Mouse (Mus musculus) heart, adult 2 months (tissue): Measurements from ENCODE around the gene Tst. TPM values are rescaled to one million over a fixed set of nuclear protein-coding genes. Genes with fewer than 3 reads are reported as not detected.

Experiments
- DNase-seq, 2 experiments: peaks; one replicate each; pipeline ENCODE4 v3.0.0; 2021
- H3K27ac ChIP-seq: fragments of 200-600 bp; 2 replicates; pipeline ENCODE4 v1.8.1; 2022
- H3K27me3 ChIP-seq: fragments of 200-500 bp; 2 replicates; pipeline ENCODE4 v1.6.1; 2012; ENCODE audit warnings: mild to moderate bottlenecking, low read length, inconsistent platforms, mixed read lengths; ENCODE audit not compliant: control insufficient read depth, insufficient read depth
- H3K36me3 ChIP-seq: fragments of 200-500 bp; 2 replicates; pipeline ENCODE4 v1.6.1; 2012; ENCODE audit warnings: low read length, inconsistent platforms; ENCODE audit not compliant: control insufficient read depth, insufficient read depth
- H3K4me1 ChIP-seq: fragments of 200-500 bp; 2 replicates; pipeline ENCODE4 v1.6.1; 2011; ENCODE audit warnings: low read length; ENCODE audit not compliant: control insufficient read depth, insufficient read depth
- H3K4me3 ChIP-seq: fragments of 200-600 bp; 2 replicates; pipeline ENCODE4 v1.8.1; 2022
- H3K79me2 ChIP-seq: fragments of 200-500 bp; replicated peaks from 2 replicates; pipeline ENCODE4 v1.6.1; 2012; ENCODE audit warnings: mild to moderate bottlenecking, inconsistent platforms, low read length, moderate library complexity, mixed read lengths; ENCODE audit not compliant: control insufficient read depth, insufficient read depth
- H3K9ac ChIP-seq: fragments of 200-500 bp; 2 replicates; pipeline ENCODE4 v1.6.1; 2012; ENCODE audit warnings: low read depth, mild to moderate bottlenecking, control low read depth, inconsistent platforms, low read length, mixed read lengths
- CTCF ChIP-seq: fragments of 200-600 bp; IDR thresholded peaks from 2 replicates; pipeline ENCODE4 v1.8.1; 2022; ENCODE audit warnings: antibody characterized with exemption, mild to moderate bottlenecking, moderate library complexity
- EP300 ChIP-seq: fragments of 200-500 bp; IDR thresholded peaks from 2 replicates; pipeline ENCODE4 v1.6.1; 2011; ENCODE audit warnings: low read depth, low read length, control low read depth; ENCODE audit not compliant: insufficient read depth
- POLR2A ChIP-seq: fragments of 200-500 bp; IDR thresholded peaks from 2 replicates; pipeline ENCODE4 v1.6.1; 2011; ENCODE audit warnings: mild to moderate bottlenecking, low read depth, low read length, control low read depth; ENCODE audit not compliant: insufficient read depth
- WGBS: fragments of 180-500 bp; shearing (Covaris S2); methylation state at CpG from one replicate; pipeline ENCODE4 v1.1.7; 2018; 5-methylcytosine and 5-hydroxymethylcytosine counted together
- intact Hi-C: fragments of 180-260 bp; cut with DNase I; formaldehyde crosslinking; loops from one replicate; pipeline ENCODE4 v1.15.1; 2025
- polyA plus RNA-seq: library from polyadenylated mRNA; depleted of rRNA; stranded (reverse); fragments of >200 nt; gene quantifications from 2 replicates; pipeline ENCODE4 v1.2.3, GENCODE M21; 2012
- total RNA-seq, 2 experiments: library from RNA; stranded (reverse); gene quantifications; 2 replicates each; pipeline ENCODE4 v1.2.3; 2021

Tst gene
- total and polyA plus RNA-seq, 3 experiments = 19.1 to 41.7 (median 23.2) TPM

DNA sequence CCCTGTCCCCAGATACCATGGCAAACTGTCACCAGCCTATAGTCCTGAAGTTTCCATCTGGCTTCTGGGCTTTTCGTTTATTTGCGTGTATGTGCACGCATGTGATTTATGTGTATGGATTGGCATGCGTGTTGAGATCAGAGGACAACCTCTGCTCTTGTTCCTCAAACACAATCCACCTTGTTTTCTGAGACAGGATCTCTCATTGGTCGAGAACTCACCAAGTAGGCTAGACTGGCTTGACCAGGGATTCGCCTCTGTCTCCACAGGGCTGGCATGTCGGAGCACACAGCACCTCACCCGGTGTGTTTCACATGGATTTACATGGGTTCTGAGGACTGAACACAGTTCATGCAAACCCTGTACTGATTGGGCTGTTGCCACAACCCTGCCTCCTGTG lies 8.4 kb upstream of the Tst start:
- 94% methylated on average over 8 of the region's 8 CpGs for WGBS
- Histone ChIP-seq H3K36me3 (no peaks in the 10 kb centered on the region), H3K27ac (no peak overlapping the region), H3K4me3 (no peak overlapping the region), H3K4me1 (peaks cover 2% of the 10 kb centered on the region; the same call in 1 of the 2 replicates), H3K9ac (no peak overlapping the region), H3K27me3 (no peaks in the 10 kb centered on the region), H3K79me2 (no peaks in the 10 kb centered on the region)
- no peak for TF ChIP-seq CTCF
- no peak for TF ChIP-seq POLR2A
- TF ChIP-seq EP300 = no peak
- no peak for DNase-seq
- intact Hi-C loops = no loop called here

DNA sequence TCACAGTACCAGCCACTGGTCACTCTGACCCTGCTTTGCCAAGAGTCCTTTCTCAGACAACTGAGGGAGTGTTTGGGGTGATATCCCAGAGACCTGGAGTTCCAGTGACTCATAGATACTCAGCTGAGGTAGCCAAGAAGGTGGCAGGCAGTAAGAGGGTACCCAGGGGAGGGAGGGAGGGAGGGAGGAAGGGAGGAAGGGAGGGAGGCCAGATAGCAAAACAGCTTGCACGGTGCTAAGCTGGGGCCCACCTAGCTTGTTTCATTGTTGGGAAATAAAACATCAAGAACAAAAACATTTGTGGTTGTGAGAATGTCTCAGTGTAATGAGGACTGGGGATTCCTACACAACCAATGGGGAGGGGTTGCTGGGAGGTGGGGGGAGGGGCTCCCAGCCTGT lies 8.0 kb upstream of the Tst start:
- no peak overlapping the region for H3K27ac ChIP-seq
- no peak for TF ChIP-seq CTCF
- TF ChIP-seq EP300 = no peak
- TF ChIP-seq POLR2A = no peak
- WGBS = 28% methylated on average over 1 of the region's 1 CpGs
- H3K79me2 ChIP-seq = no peaks in the 10 kb centered on the region
- intact Hi-C loops = no loop called here
- peaks cover 2% of the 10 kb centered on the region; the same call in 1 of the 2 replicates for H3K4me1 ChIP-seq
- no peaks in the 10 kb centered on the region for H3K36me3 ChIP-seq
- no peak overlapping the region for H3K4me3 ChIP-seq
- no peak overlapping the region for H3K9ac ChIP-seq
- no peak for DNase-seq
- H3K27me3 ChIP-seq = no peaks in the 10 kb centered on the region

DNA sequence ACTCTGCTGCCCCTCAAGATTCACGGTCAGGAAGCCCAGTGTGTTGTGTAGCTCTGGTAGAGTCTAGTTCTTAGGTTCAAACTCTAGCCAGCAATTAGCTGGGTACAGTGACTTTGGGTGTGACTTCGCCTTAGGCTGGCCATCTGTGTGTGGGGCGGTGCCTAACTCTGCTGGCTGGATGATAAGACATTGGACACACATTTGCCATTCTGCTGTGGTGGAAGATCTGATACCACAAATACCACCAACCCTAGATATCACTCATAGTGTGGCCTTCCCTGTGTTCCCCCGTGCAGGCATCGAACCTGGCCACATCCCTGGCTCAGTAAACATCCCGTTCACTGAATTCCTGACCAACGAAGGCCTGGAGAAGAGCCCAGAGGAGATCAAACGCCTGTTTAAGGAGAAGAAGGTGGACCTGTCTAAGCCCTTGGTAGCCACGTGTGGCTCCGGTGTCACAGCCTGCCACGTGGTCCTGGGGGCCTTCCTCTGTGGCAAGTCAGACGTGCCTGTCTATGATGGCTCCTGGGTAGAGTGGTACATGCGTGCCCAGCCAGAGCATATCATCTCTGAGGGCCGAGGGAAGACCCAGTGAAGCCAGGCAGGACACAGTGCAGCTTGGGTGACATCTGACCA lies 7.5 kb upstream of the Tst start:
- 81% methylated on average over 14 of the region's 14 CpGs for WGBS
- Histone ChIP-seq H3K36me3 (no peaks in the 10 kb centered on the region), H3K79me2 (no peaks in the 10 kb centered on the region), H3K4me3 (no peak overlapping the region), H3K4me1 (peaks cover 2% of the 10 kb centered on the region; the same call in 1 of the 2 replicates), H3K27me3 (no peaks in the 10 kb centered on the region), H3K27ac (peak overlapping the region; percentile 34; the same call in 1 of the 2 replicates), H3K9ac (no peak overlapping the region)
- no peak for TF ChIP-seq EP300
- TF ChIP-seq CTCF = no peak
- no peak for TF ChIP-seq POLR2A
- DNase-seq = no peak
- intact Hi-C loops = no loop called here

DNA sequence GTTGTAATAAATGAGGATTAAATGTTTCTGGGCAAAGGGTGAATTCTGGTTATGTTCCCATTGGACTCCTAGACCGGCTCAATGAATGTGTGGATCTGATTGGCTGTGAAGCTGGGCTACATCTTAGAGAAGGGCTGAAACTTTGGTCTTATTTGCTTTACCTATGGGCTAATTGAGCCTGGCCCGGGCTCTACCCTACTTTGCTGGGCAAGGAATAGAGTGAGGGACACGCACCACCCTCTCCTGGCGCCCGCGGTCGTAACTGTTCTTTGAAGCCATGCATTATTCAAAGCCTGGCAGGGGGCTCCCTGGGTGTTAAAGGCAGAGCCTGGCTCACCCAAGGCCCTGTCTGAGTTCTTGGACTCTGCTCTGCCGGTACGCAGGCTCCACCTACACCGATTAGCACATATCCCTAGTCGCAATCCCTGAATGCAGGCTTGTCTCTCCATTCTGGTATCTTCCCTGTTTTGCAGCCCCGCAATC lies 3.9 kb upstream of the Tst start:
- no peak for DNase-seq
- H3K4me1 ChIP-seq = peaks cover 8% of the 10 kb centered on the region
- H3K27ac ChIP-seq = no peak overlapping the region
- H3K4me3 ChIP-seq = no peak overlapping the region
- no peak overlapping the region for H3K9ac ChIP-seq
- no peaks in the 10 kb centered on the region for H3K79me2 ChIP-seq
- TF ChIP-seq CTCF (no peak), EP300 (no peak), POLR2A (no peak)
- H3K27me3 ChIP-seq = no peaks in the 10 kb centered on the region
- intact Hi-C loops = no loop called here
- WGBS = 69% methylated on average over 12 of the region's 12 CpGs
- no peaks in the 10 kb centered on the region for H3K36me3 ChIP-seq

DNA sequence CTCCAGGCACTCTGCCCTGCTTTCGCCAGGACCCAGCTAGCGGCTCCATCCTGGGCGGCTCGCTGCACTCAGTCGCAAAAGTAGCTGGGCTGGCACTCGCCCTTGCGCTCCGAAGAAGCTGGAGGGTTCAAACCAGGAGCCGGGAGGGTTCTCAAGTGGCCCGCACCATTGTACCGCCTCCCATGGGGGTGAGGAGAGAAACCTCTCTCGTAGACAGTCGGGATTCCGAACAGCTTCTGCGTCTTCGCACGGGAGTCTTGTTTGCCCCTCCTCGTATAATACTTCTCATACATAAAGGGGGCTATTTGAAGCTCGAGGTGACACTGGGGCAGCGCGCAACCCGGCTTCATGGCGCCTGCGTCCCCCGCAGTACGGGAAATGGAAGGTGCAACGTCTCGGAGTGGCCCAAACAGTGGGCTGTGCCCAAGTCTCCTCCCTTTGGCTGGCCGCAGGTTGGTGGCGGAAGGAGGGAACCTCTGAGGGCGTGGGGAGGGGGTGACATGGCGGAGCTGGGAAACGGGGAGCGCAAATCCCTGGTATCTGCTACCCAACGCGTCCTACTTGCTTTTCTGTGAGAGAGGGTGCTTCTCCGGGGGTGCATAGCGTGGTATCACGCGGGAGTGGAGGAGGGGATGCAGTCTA lies 707 bp upstream of the Tst start, which contains the start of gene Mpst:
Gene Mpst, plus strand, starts transcription at position 124 of the 642 bp plus-strand sequence.
- peak within 1 kb of the TSS; percentile 85 for H3K9ac ChIP-seq
- peaks cover 23% of the 10 kb centered on the region for H3K4me1 ChIP-seq
- no peaks in the 10 kb centered on the region for H3K27me3 ChIP-seq
- H3K27ac ChIP-seq = peak within 1 kb of the TSS; percentile 98
- H3K36me3 ChIP-seq = no peaks in the 10 kb centered on the region; the same call in 1 of the 2 replicates
- intact Hi-C loops = loop anchor here (2.0 kb wide), 1 partner anchor 22 kb away; the partner anchor contains the start of gene Kctd17
- TF ChIP-seq CTCF (0 out of 2 replicates have a peak, but pooled peaks have one; percentile 4), POLR2A (peak; percentile 85), EP300 (no peak)
- peak within 1 kb of the TSS; percentile 67 for H3K4me3 ChIP-seq
- under 1% methylated on average over 40 of the region's 40 CpGs for WGBS
- DNase-seq = peak; percentile 93 to 94
- H3K79me2 ChIP-seq = no peaks in the 10 kb centered on the region

DNA sequence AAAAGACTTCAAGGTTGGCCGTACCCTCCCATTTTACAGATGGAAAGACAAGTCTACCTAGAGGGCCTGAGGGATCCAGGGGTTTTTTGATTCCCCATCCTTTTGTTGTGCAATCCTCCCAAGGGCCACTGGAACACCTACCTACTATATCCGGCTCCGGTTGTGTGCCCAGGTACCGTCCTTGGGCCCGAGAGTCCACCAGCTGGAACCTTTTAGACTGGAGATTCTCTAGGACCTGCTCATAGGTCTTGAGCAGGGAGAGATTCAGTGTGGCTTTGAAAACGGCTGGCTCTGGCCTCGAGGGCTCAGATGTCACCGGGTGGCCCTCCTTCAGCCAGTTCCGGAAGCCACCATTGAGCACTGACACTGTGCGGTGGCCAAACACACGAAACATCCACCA lies 609 bp downstream of the Tst start:
- intact Hi-C loops = no loop called here
- Histone ChIP-seq H3K79me2 (no peaks in the 10 kb centered on the region), H3K4me1 (peaks cover 28% of the 10 kb centered on the region), H3K27me3 (no peaks in the 10 kb centered on the region), H3K4me3 (peak overlapping the region; percentile 67), H3K9ac (peak overlapping the region; percentile 85), H3K27ac (peak overlapping the region; percentile 98), H3K36me3 (no peaks in the 10 kb centered on the region; the same call in 1 of the 2 replicates)
- TF ChIP-seq EP300 (no peak), POLR2A (no peak), CTCF (no peak)
- DNase-seq = no peak
- 64% methylated on average over 11 of the region's 11 CpGs for WGBS
